ENCODE assay signal across 25 mouse cellular contexts in genomic region chr8:124853511-124853910, GRCm38 (mm10).
"Had no signal": no experiment of that assay in that cellular context is flagged by ENCODE, and none has a peak within 500 bp of the region (broad histone marks: within the 10 kb centered on the region; RNA-seq: fewer than 3 reads in every experiment).

No protein-coding gene starts in this region.

- H3K4me2 ChIP-seq: heart, embryonic 11.5 days; heart, embryonic 13.5 days; heart, embryonic 15.5 days; hindbrain, embryonic 13.5 days; hindbrain, embryonic 15.5 days; limb, embryonic 13.5 days; limb, embryonic 15.5 days; liver, embryonic 11.5 days; liver, embryonic 13.5 days; liver, embryonic 15.5 days had no signal

- H3K9me3 ChIP-seq: limb, embryonic 15.5 days; liver, embryonic 15.5 days had no signal

- H3K4me1 ChIP-seq: heart, embryonic 13.5 days; heart, embryonic 15.5 days; hindbrain, embryonic 13.5 days; hindbrain, embryonic 15.5 days; limb, embryonic 13.5 days; limb, embryonic 15.5 days; liver, embryonic 13.5 days; liver, embryonic 15.5 days had no signal

- H3K27ac ChIP-seq: heart, adult 2 months; heart, embryonic 13.5 days; heart, embryonic 15.5 days; hindbrain, embryonic 13.5 days; hindbrain, embryonic 15.5 days; hindbrain, postnatal 0 days; kidney, postnatal 0 days; limb, embryonic 13.5 days; limb, embryonic 15.5 days; liver, embryonic 13.5 days; liver, embryonic 15.5 days had no signal

- H3K9ac ChIP-seq: heart, embryonic 13.5 days; heart, embryonic 15.5 days; hindbrain, embryonic 13.5 days; hindbrain, embryonic 15.5 days; limb, embryonic 13.5 days; limb, embryonic 15.5 days; liver, embryonic 13.5 days; liver, embryonic 15.5 days had no signal

- H3K27me3 ChIP-seq: heart, embryonic 13.5 days; heart, embryonic 15.5 days; hindbrain, embryonic 13.5 days; hindbrain, embryonic 15.5 days; limb, embryonic 13.5 days; limb, embryonic 15.5 days; liver, embryonic 13.5 days; liver, embryonic 15.5 days had no signal

- ATAC-seq: hindbrain, postnatal 0 days had no signal

- DNase-seq: gastrocnemius, postnatal 14 days; gastrocnemius, postnatal 36 days; heart, adult 11 months; heart, adult 2 months; heart, postnatal 14 days; heart, postnatal 36 days; kidney, adult 11 months; kidney, adult 8-10 months; kidney, postnatal 14 days; kidney, postnatal 36 days; layer of hippocampus, adult 9-11 months; layer of hippocampus, postnatal 36 days; left cerebral cortex, postnatal 4 days; liver, embryonic 13.5 days had no signal

- H3K4me3 ChIP-seq: heart, adult 2 months; heart, embryonic 13.5 days; heart, embryonic 15.5 days; hindbrain, embryonic 13.5 days; hindbrain, embryonic 15.5 days; limb, embryonic 13.5 days; limb, embryonic 15.5 days; liver, embryonic 13.5 days; liver, embryonic 15.5 days had no signal
